In the genomic region with DNA sequence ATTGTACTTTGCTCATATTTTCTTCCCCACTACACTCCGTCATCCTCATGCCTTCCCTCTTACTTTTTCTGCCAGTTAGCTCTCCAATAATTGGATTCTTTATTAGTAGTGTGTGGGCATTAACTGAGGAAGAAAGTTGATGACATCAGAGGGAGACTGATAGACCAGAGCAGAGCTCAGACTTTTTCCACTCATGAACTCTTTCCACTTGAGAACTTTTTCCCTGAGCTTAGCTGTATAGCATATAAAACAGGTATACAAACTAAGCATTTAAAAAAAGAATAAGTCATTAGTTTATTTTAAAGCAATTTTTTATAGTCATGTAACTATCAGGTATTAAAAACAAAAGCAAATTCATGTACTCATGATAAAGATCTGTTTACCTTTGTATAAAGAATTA, we compare ENCODE assay signal across 19 mouse cellular contexts. TPM values are rescaled to one million over a fixed set of nuclear protein-coding genes. Genes with fewer than 3 reads are reported as not detected.
A peak's percentile ranks its signal among the peaks of the same experiment; 100 is the strongest.
DNase-seq lines count a peak whose midpoint lies in the region; ATAC-seq and TF ChIP-seq lines count a peak whose summit lies in the region.
"Had no signal": no experiment of that assay in that cellular context is flagged by ENCODE, and none has a peak within 500 bp of the region (broad histone marks: within the 10 kb centered on the region; RNA-seq: fewer than 3 reads in every experiment).

No protein-coding gene starts in this region.

- TF ChIP-seq CTCF in CH12.LX (conservative IDR thresholded peaks at IDR 0.05 in 1 of 2, IDR thresholded peaks at IDR 0.05 in 1 of 2; ENCODE audit: low read depth in 2 of 2, low read length in 2 of 2) = no peak

- peaks cover 41% of the 10 kb centered on the region for H3K79me2 ChIP-seq in CH12.LX (replicated peaks; ENCODE audit: control insufficient read depth, extremely low read depth, insufficient read depth, poor library complexity, severe bottlenecking)

- TF ChIP-seq POLR2A in CH12.LX (IDR thresholded peaks at IDR 0.05; ENCODE audit: low read depth, low read length) = no peak

- H3K27me3 ChIP-seq in midbrain, embryonic 11.5 days (ENCODE audit: control insufficient read depth, insufficient read depth, low read length) = no peaks in the 10 kb centered on the region
- no peaks in the 10 kb centered on the region for H3K27me3 ChIP-seq in midbrain, embryonic 10.5 days (ENCODE audit: low read depth, poor library complexity, severe bottlenecking)
- no peaks in the 10 kb centered on the region for H3K27me3 ChIP-seq in CH12.LX (replicated peaks)
- H3K27me3 ChIP-seq: Patski had no signal

- H3K4me2 ChIP-seq in midbrain, embryonic 11.5 days = no peak overlapping the region
- H3K4me2 ChIP-seq in CH12.LX (ENCODE audit: insufficient read depth, low read depth, poor library complexity, severe bottlenecking) = no peak overlapping the region

- H3K9me3 ChIP-seq in midbrain, embryonic 11.5 days (ENCODE audit: control insufficient read depth, low read length) = no peaks in the 10 kb centered on the region
- no peaks in the 10 kb centered on the region for H3K9me3 ChIP-seq in midbrain, embryonic 10.5 days (replicated peaks)
- H3K9me3 ChIP-seq in CH12.LX (replicated peaks; ENCODE audit: low read length) = no peaks in the 10 kb centered on the region
- H3K9me3 ChIP-seq: G1E had no signal

- DNase-seq in midbrain, embryonic 11.5 days (ENCODE audit: low spot score, missing footprints) = peak; percentile 54
- DNase-seq in midbrain, embryonic 10.5 days (ENCODE audit: low spot score) = no peak
- no peak for DNase-seq in CH12.LX (ENCODE audit: extremely low read depth)
- DNase-seq: adrenal gland, adult 2 months; adrenal gland, adult 8-10 months; adrenal gland, postnatal 10 days; adrenal gland, postnatal 14 days; adrenal gland, postnatal 25 days; adrenal gland, postnatal 36 days; B cell, adult 2 months; cerebellum, adult 11 months; cerebellum, adult 11-12 months; cerebellum, adult 18-20 months; cerebellum, adult 2 months had no signal

- peaks cover 6% of the 10 kb centered on the region for H3K4me1 ChIP-seq in midbrain, embryonic 11.5 days (ENCODE audit: control insufficient read depth, insufficient read depth, low read length)
- H3K4me1 ChIP-seq in midbrain, embryonic 10.5 days = peaks cover 24% of the 10 kb centered on the region
- peaks cover 11 to 61% of the 10 kb centered on the region in 2 experiments for H3K4me1 ChIP-seq in CH12.LX (ENCODE audit: control insufficient read depth in 1 of 2, insufficient read depth in 2 of 2)

- dilution Hi-C loops in CH12.LX (cut with MboI; ENCODE audit: extremely low pct_ligation_motif_present, extremely low pct_unique_long_range_greater_than_20kb, low sequenced_read_pairs) = no loop called here

- H3K27ac ChIP-seq in midbrain, embryonic 11.5 days (ENCODE audit: low read depth, low read length) = no peak overlapping the region
- H3K27ac ChIP-seq in midbrain, embryonic 10.5 days (replicated peaks) = no peak overlapping the region
- no peak overlapping the region for H3K27ac ChIP-seq in CH12.LX (ENCODE audit: insufficient read depth, low read depth)

- H3K4me3 ChIP-seq in midbrain, embryonic 11.5 days (ENCODE audit: low read depth, low read length) = no peak overlapping the region
- H3K4me3 ChIP-seq in midbrain, embryonic 10.5 days = no peak overlapping the region
- no peak overlapping the region for H3K4me3 ChIP-seq in CH12.LX (replicated peaks in 1 of 3; ENCODE audit: low read depth in 2 of 3, low read length in 2 of 3, poor library complexity in 1 of 3)

- no peak for ATAC-seq in midbrain, embryonic 11.5 days (ENCODE audit: low FRiP score)
- ATAC-seq in megakaryocyte-erythroid progenitor cell, adult 5-6 weeks (replicated peaks; ENCODE audit: low FRiP score, low TSS enrichment, poor library complexity, severe bottlenecking) = no peak
- ATAC-seq: activated CD4-positive, CD25-positive, alpha-beta regulatory T cell, adult 4 months; CD4-positive, CD25-positive, alpha-beta regulatory T cell, adult 4 months; Patski had no signal

- H3K36me3 ChIP-seq in midbrain, embryonic 11.5 days (ENCODE audit: control insufficient read depth, insufficient read depth, low read length) = no peaks in the 10 kb centered on the region
- peaks cover 25% of the 10 kb centered on the region for H3K36me3 ChIP-seq in midbrain, embryonic 10.5 days
- H3K36me3 ChIP-seq in CH12.LX (replicated peaks in 1 of 2; ENCODE audit: control insufficient read depth in 1 of 2, insufficient read depth in 1 of 2, low read length in 1 of 2) = peaks cover 0 to 19% of the 10 kb centered on the region in 2 experiments

- TF ChIP-seq EP300 in CH12.LX (IDR thresholded peaks at IDR 0.05; ENCODE audit: low read length) = peak; percentile 67; the same call in 1 of the 2 replicates

- in situ Hi-C loops in CH12.LX (cut with MboI; ENCODE audit: low pct_ligation_motif_present, low pct_unique_long_range_greater_than_20kb, low sequenced_read_pairs) = no loop called here

- no peak for TF ChIP-seq RAD21 in CH12.LX (IDR thresholded peaks at IDR 0.05; ENCODE audit: low read depth, low read length)

- 86% methylated on average over 1 of the region's 1 CpGs for WGBS in midbrain, embryonic 11.5 days
- WGBS in midbrain, embryonic 10.5 days = 97% methylated on average over 1 of the region's 1 CpGs

- no peak overlapping the region for H3K9ac ChIP-seq in midbrain, embryonic 11.5 days (ENCODE audit: low read length)
- H3K9ac ChIP-seq in CH12.LX (ENCODE audit: insufficient read depth, low read depth) = no peak overlapping the region

TF ChIP-seq in CH12.LX, 34 proteins besides CTCF, POLR2A, EP300 and RAD21:
- no peak for TF ChIP-seq JUN (IDR thresholded peaks at IDR 0.05; ENCODE audit: insufficient read depth, low read depth, low read length)
- no peak for TF ChIP-seq UBTF (IDR thresholded peaks at IDR 0.05; ENCODE audit: low read depth, low read length)
- no peak for TF ChIP-seq PAX5 (IDR thresholded peaks at IDR 0.05; ENCODE audit: low read length)
- no peak for TF ChIP-seq CHD2 (IDR thresholded peaks at IDR 0.05; ENCODE audit: low read length)
- no peak for TF ChIP-seq USF1 (IDR thresholded peaks at IDR 0.05; ENCODE audit: low read depth, low read length)
- TF ChIP-seq BHLHE40 (IDR thresholded peaks at IDR 0.05; ENCODE audit: low read depth, low read length) = no peak
- TF ChIP-seq E2F4 (IDR thresholded peaks at IDR 0.05; ENCODE audit: insufficient replicate concordance, low read depth, low read length) = no peak
- no peak for TF ChIP-seq JUND (conservative IDR thresholded peaks at IDR 0.05; ENCODE audit: low read depth, low read length)
- no peak for TF ChIP-seq ETS1 (conservative IDR thresholded peaks at IDR 0.05; ENCODE audit: low read depth, low read length)

RNA-seq across cellular contexts. Expression of gene Ccdc88a, which starts 5.3 kb away (rescaled TPM):
- 52.8 and 52.9 TPM in 2 replicates for polyA plus RNA-seq in midbrain, embryonic 11.5 days (2014; fragmentation: Nextera tagmentation; extraction: Ambion mirVana)
- polyA plus RNA-seq in midbrain, embryonic 10.5 days (2016; fragmentation: Nextera tagmentation; extraction: Ambion mirVana) = 35.9 and 43.2 TPM in 2 replicates
- 13.5 and 13.7 TPM in 2 replicates for total RNA-seq in CH12.LX (2012; rRNA removed)
- total RNA-seq in CH12.LX (2014; rRNA removed) = 15.2 and 16.8 TPM in 2 replicates
- 21.9 and 26.1 TPM in 2 replicates for polyA plus RNA-seq in CH12.LX (2012; ENCODE audit: insufficient read length, low read depth)
- 24.7 and 30.4 TPM in 2 replicates for total RNA-seq in megakaryocyte-erythroid progenitor cell, adult 5-6 weeks (2014; fragmentation: Nextera tagmentation)
- 49.5 and 53.0 TPM in 2 replicates for total RNA-seq in megakaryocyte-erythroid progenitor cell, adult 5-6 weeks (2017)
